Mouse (Mus musculus) heart, postnatal 4 days (tissue): ENCODE results near the gene Slc25a11. TPM values are rescaled to one million over a fixed set of nuclear protein-coding genes. Genes with fewer than 3 reads are reported as not detected.
A peak's percentile ranks its signal among the peaks of the same experiment; 100 is the strongest.

Experiments used
- DNase-seq: peaks from one replicate; pipeline ENCODE4 v3.0.0; 2021
- total RNA-seq, 2 experiments: library from RNA; stranded (reverse); gene quantifications; 2 replicates each; pipeline ENCODE4 v1.2.3; 2021

The Slc25a11 gene
- total RNA-seq, 2 experiments from 2014 or later, result 311 to 313 TPM

- no peak for DNase-seq
Measured at GRCm38 (mm10) chr11:70619101-70619500, 28.2 kb downstream of the Slc25a11 start, which contains the start of gene Chrne. Gene Chrne (minus strand): TSS chr11:70619216.

GRCm38 (mm10) chr11:70615516-70616093 is 31.7 kb downstream of the Slc25a11 start, which contains the start of gene 4930544D05Rik:
Gene 4930544D05Rik (plus strand): TSS chr11:70615848.
- no peak for DNase-seq

GRCm38 (mm10) chr11:70615074-70615473 is 32.2 kb downstream of the Slc25a11 start:
- DNase-seq, result peak; percentile 63

GRCm38 (mm10) chr11:70612505-70612904 is 34.8 kb downstream of the Slc25a11 start:
- no peak for DNase-seq

GRCm38 (mm10) chr11:70610752-70611151 is 36.5 kb downstream of the Slc25a11 start:
- DNase-seq, result no peak

GRCm38 (mm10) chr11:70608381-70609066 is 38.8 kb downstream of the Slc25a11 start:
- peak; percentile 36 for DNase-seq

GRCm38 (mm10) chr11:70607611-70608010 is 39.7 kb downstream of the Slc25a11 start:
- DNase-seq, result no peak

GRCm38 (mm10) chr11:70606717-70607116 is 40.6 kb downstream of the Slc25a11 start:
- DNase-seq, result no peak

GRCm38 (mm10) chr11:70605024-70605566 is 42.2 kb downstream of the Slc25a11 start:
- DNase-seq, result peak; percentile 86

GRCm38 (mm10) chr11:70598451-70598953 is 48.8 kb downstream of the Slc25a11 start:
- no peak for DNase-seq

GRCm38 (mm10) chr11:70597301-70597700 is 50.0 kb downstream of the Slc25a11 start:
- DNase-seq, result no peak

- DNase-seq, result no peak
Measured at GRCm38 (mm10) chr11:70596094-70596493, 51.2 kb downstream of the Slc25a11 start.

- DNase-seq, result no peak
Measured at GRCm38 (mm10) chr11:70595638-70596037, 51.6 kb downstream of the Slc25a11 start.

GRCm38 (mm10) chr11:70594253-70594989 is 52.9 kb downstream of the Slc25a11 start:
- peak; percentile 36 for DNase-seq

Other genes with a start within 250 kb of the Slc25a11 start
- gene Pelp1, start 237.4 kb downstream of the Slc25a11 start, total RNA-seq, result 10 to 100 TPM; 25.6 to 27.9 TPM
- gene Arrb2, start 214.8 kb downstream of the Slc25a11 start, total RNA-seq, result 10 to 100 TPM; 12.0 to 12.7 TPM
- 10 to 100 TPM; 12.3 to 13.2 TPM for gene Med11, start 195.6 kb downstream of the Slc25a11 start, total RNA-seq
- 1 to 10 TPM in 1 of 2 experiments, under 1 TPM in 1; 0.92 to 2.0 TPM for gene Zmynd15, start 188.0 kb downstream of the Slc25a11 start, total RNA-seq
- 1 to 10 TPM; 6.2 to 6.5 TPM for gene Cxcl16, start 187.5 kb downstream of the Slc25a11 start, total RNA-seq
- gene Tm4sf5, start 142.2 kb downstream of the Slc25a11 start, total RNA-seq, result 1 to 10 TPM; 1.7 to 2.5 TPM
- gene Vmo1, start 132.9 kb downstream of the Slc25a11 start, total RNA-seq, result under 1 TPM in 1 of 2 experiments, not detected in 1; 0.43 TPM
- gene Gltpd2, start 128.3 kb downstream of the Slc25a11 start, total RNA-seq, result not detected
- 100 to 1,000 TPM; 296 TPM for gene Psmb6, start 122.1 kb downstream of the Slc25a11 start, total RNA-seq
- gene Gm40193, start 114.5 kb downstream of the Slc25a11 start, total RNA-seq, result not detected
- gene Pld2, start 107.4 kb downstream of the Slc25a11 start, total RNA-seq, result 1 to 10 TPM; 8.3 to 9.3 TPM
- gene Mink1, start 84.6 kb downstream of the Slc25a11 start, total RNA-seq, result 10 to 100 TPM; 38.2 to 42.5 TPM
- not detected for gene 4930544D05Rik, start 31.6 kb downstream of the Slc25a11 start, total RNA-seq
- not detected for gene Chrne, start 28.3 kb downstream of the Slc25a11 start, total RNA-seq
- under 1 TPM; 0.16 to 0.26 TPM for gene Gp1ba, start 8.4 kb downstream of the Slc25a11 start, total RNA-seq
- gene Rnf167, start 244 bp downstream of the Slc25a11 start, total RNA-seq, result 10 to 100 TPM; 42.1 to 42.8 TPM
- 100 to 1,000 TPM; 572 to 580 TPM for gene Pfn1, start 7.2 kb upstream of the Slc25a11 start, total RNA-seq
- gene Eno3, start 9.7 kb upstream of the Slc25a11 start, total RNA-seq, result 1,000 to 10,000 TPM; 1,339 to 1,391 TPM
- gene Spag7, start 21.9 kb upstream of the Slc25a11 start, total RNA-seq, result 10 to 100 TPM; 86.2 to 92.3 TPM
- 10 to 100 TPM; 22.2 to 23.5 TPM for gene Camta2, start 40.6 kb upstream of the Slc25a11 start, total RNA-seq
- gene Inca1, start 52.7 kb upstream of the Slc25a11 start, total RNA-seq, result 1 to 10 TPM; 1.7 to 2.2 TPM
- gene Kif1c, start 53.1 kb upstream of the Slc25a11 start, total RNA-seq, result 100 to 1,000 TPM; 238 to 241 TPM
- gene Zfp3, start 116.7 kb upstream of the Slc25a11 start, total RNA-seq, result 10 to 100 TPM; 11.8 to 12.1 TPM
- not detected for gene Scimp, start 165.1 kb upstream of the Slc25a11 start, total RNA-seq
- gene Rabep1, start 197.3 kb upstream of the Slc25a11 start, total RNA-seq, result 10 to 100 TPM; 34.7 to 38.0 TPM